Mouse (Mus musculus) frontal cortex, postnatal 14 days (tissue): ENCODE data around the gene Olfr680-ps1.
"Not testable (repeated sequence)": the region's sequence is repeated elsewhere in the genome, so short reads cannot be mapped to it uniquely, and the experiment has no call there.

ENCODE experiments used
- DNase-seq, 2 experiments: peaks; one replicate each; pipeline ENCODE4 v3.0.0; 2022; ENCODE audit warnings: low spot score in 2 of 2

The Olfr680-ps1 gene

GRCm38 (mm10) chr7:105092717-105093116 is at the start of gene Olfr680-ps1:
Gene Olfr680-ps1 (minus strand): TSS chr7:105092817.
- not testable (repeated sequence) for DNase-seq

- DNase-seq, result no peak
Observed at GRCm38 (mm10) chr7:105141275-105141674, 48.7 kb upstream of the Olfr680-ps1 start.

GRCm38 (mm10) chr7:105116536-105116935 is 23.9 kb upstream of the Olfr680-ps1 start, which contains the start of gene Olfr681:
Gene Olfr681 (plus strand): TSS chr7:105116836.
- DNase-seq, result no peak

GRCm38 (mm10) chr7:105080905-105081304 is 11.7 kb downstream of the Olfr680-ps1 start, which contains the start of gene Olfr679:
Gene Olfr679 (plus strand): TSS chr7:105081205.
- DNase-seq, result no peak

GRCm38 (mm10) chr7:105064175-105064574 is 28.4 kb downstream of the Olfr680-ps1 start, which contains the start of gene Olfr678:
Gene Olfr678 (plus strand): TSS chr7:105064475.
- no peak for DNase-seq

- no peak for DNase-seq
Observed at GRCm38 (mm10) chr7:105058951-105059350, 33.7 kb downstream of the Olfr680-ps1 start.
